Mouse (Mus musculus) kidney, adult 2 months (tissue): Measurements from ENCODE around the gene Meis2. TPM values are rescaled to one million over a fixed set of nuclear protein-coding genes. Genes with fewer than 3 reads are reported as not detected.

Source experiments
- DNase-seq: peaks from one replicate; pipeline ENCODE4 v3.0.0; 2021
- H3K27ac ChIP-seq: fragments of 200-500 bp; 2 replicates; pipeline ENCODE4 v1.5.1; 2012; ENCODE audit warnings: low read depth, low read length, control low read depth, inconsistent platforms; ENCODE audit not compliant: insufficient read depth
- H3K27me3 ChIP-seq: fragments of 200-500 bp; replicated peaks from 2 replicates; pipeline ENCODE4 v1.6.1; 2012; ENCODE audit warnings: mild to moderate bottlenecking, moderate library complexity, low read length, inconsistent platforms; ENCODE audit not compliant: control insufficient read depth, insufficient read depth
- H3K36me3 ChIP-seq: fragments of 200-500 bp; 2 replicates; pipeline ENCODE4 v1.6.1; 2012; ENCODE audit warnings: mild to moderate bottlenecking, moderate library complexity, low read length, inconsistent platforms; ENCODE audit not compliant: control insufficient read depth, insufficient read depth
- H3K4me1 ChIP-seq: fragments of 200-500 bp; 2 replicates; pipeline ENCODE4 v1.6.1; 2011; ENCODE audit warnings: low read length; ENCODE audit not compliant: control insufficient read depth, insufficient read depth
- H3K4me3 ChIP-seq: fragments of 200-500 bp; 2 replicates; pipeline ENCODE4 v1.5.1; 2011; ENCODE audit warnings: mild to moderate bottlenecking, low read depth, low read length, control low read depth; ENCODE audit not compliant: insufficient read depth
- CTCF ChIP-seq: fragments of 200-500 bp; conservative IDR thresholded peaks from 2 replicates; pipeline ENCODE4 v1.5.1; 2011; ENCODE audit warnings: low read depth, mild to moderate bottlenecking, control low read depth, low read length, moderate library complexity, mixed read lengths; ENCODE audit not compliant: insufficient read depth, insufficient read length
- POLR2A ChIP-seq: fragments of 200-500 bp; IDR thresholded peaks from one replicate; pipeline ENCODE4 v1.6.1; 2011; ENCODE audit warnings: low read depth, low read length, control low read depth
- WGBS: fragments of 180-500 bp; shearing (Covaris S2); methylation state at CpG from one replicate; pipeline ENCODE4 v1.1.7; 2018; 5-methylcytosine and 5-hydroxymethylcytosine counted together
- polyA plus RNA-seq: library from polyadenylated mRNA; depleted of rRNA; stranded (reverse); fragments of >200 nt; gene quantifications from 2 replicates; pipeline ENCODE4 v1.2.3, GENCODE M21; 2012

Gene Meis2
- polyA plus RNA-seq, 1 experiment, result 32.2 TPM

DNA sequence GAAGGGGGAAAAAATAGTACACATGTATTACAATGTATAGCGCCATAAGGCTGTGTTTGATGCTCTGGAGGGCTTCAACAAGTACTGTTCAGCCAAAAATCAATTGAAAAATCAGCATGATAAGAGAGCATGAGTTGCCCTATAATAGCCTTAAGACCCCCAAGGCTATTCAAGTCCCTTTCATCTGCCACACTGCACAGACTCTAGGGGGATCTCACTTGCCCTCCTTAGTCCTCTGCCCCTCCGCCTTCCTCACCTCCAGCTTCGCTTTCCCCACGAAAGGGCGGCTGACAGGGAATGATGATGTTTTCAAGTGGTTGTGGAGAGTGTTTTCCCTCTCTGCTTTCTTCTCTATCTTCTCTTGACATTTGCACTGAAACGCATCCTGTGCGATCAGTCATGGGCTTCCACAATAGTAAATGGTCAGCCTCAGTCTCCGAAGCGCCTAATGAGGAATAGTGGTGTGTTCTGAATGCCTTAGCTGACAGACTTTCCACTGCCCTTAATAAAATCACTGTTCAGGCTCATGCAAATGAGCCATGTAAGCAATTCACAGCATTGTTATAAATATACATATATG, 23.9 kb downstream of the Meis2 start:
- Histone ChIP-seq H3K27ac (no peak overlapping the region), H3K4me1 (no peaks in the 10 kb centered on the region; the same call in 1 of the 2 replicates), H3K36me3 (no peaks in the 10 kb centered on the region), H3K4me3 (no peak overlapping the region), H3K27me3 (no peaks in the 10 kb centered on the region)
- 83% methylated on average over 9 of the region's 9 CpGs for WGBS
- TF ChIP-seq POLR2A, result no peak
- no peak for TF ChIP-seq CTCF
- DNase-seq, result no peak

- Histone ChIP-seq H3K27me3 (no peaks in the 10 kb centered on the region), H3K27ac (no peak overlapping the region), H3K36me3 (no peaks in the 10 kb centered on the region), H3K4me3 (no peak overlapping the region), H3K4me1 (no peaks in the 10 kb centered on the region)
- 95% methylated on average over 5 of the region's 5 CpGs for WGBS
- no peak for DNase-seq
- TF ChIP-seq CTCF (no peak), POLR2A (no peak)
Measured at GRCm38 (mm10) chr2:116035345-116035744, 30.3 kb downstream of the Meis2 start.

GRCm38 (mm10) chr2:116028127-116028526, 37.5 kb downstream of the Meis2 start:
- no peak for DNase-seq
- H3K36me3 ChIP-seq, result no peaks in the 10 kb centered on the region
- TF ChIP-seq POLR2A (no peak), CTCF (no peak)
- H3K4me1 ChIP-seq, result 0 out of 2 replicates have a peak, but pooled peaks cover 3% of the 10 kb centered on the region
- H3K27ac ChIP-seq, result no peak overlapping the region; the same call in 1 of the 2 replicates
- H3K27me3 ChIP-seq, result no peaks in the 10 kb centered on the region
- 53% methylated on average over 3 of the region's 3 CpGs for WGBS
- H3K4me3 ChIP-seq, result no peak overlapping the region

- Histone ChIP-seq H3K4me1 (peaks cover 20% of the 10 kb centered on the region), H3K27me3 (no peaks in the 10 kb centered on the region), H3K27ac (no peak overlapping the region), H3K4me3 (no peak overlapping the region), H3K36me3 (peaks cover 2% of the 10 kb centered on the region; the same call in 1 of the 2 replicates)
- DNase-seq, result no peak
- WGBS, result 76% methylated on average over 5 of the region's 5 CpGs
- TF ChIP-seq CTCF (no peak), POLR2A (no peak)
Measured at GRCm38 (mm10) chr2:116022876-116023275, 42.8 kb downstream of the Meis2 start.

GRCm38 (mm10) chr2:116021931-116022330, 43.7 kb downstream of the Meis2 start:
- Histone ChIP-seq H3K4me3 (no peak overlapping the region), H3K4me1 (peaks cover 20% of the 10 kb centered on the region), H3K27ac (no peak overlapping the region), H3K27me3 (no peaks in the 10 kb centered on the region), H3K36me3 (peaks cover 2% of the 10 kb centered on the region; the same call in 1 of the 2 replicates)
- WGBS, result 63% methylated on average over 4 of the region's 4 CpGs
- no peak for DNase-seq
- TF ChIP-seq POLR2A, result no peak
- TF ChIP-seq CTCF, result no peak

DNA sequence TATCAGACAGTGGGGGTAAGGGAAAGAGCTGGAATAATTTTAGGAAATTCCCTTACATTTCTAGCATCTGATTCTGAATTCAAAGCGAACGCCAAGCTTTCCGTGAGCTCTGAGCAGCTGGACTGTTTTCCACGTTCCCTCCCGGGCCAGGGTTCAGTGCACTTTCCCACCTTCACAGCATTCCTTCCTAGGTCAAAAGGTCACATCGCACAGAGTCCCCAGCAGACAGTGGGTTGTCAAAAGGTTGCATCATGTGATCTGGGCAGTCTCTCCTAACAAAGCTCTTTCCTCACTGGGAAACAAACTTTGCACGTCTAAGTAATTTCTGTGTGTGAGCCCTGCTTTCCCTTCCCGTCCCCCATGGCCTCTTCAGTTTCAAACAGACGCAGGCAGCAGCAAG, 44.6 kb downstream of the Meis2 start:
- 17% methylated on average over 9 of the region's 9 CpGs for WGBS
- Histone ChIP-seq H3K27ac (0 out of 2 replicates have a peak overlapping the region, but pooled peaks have one; percentile 1), H3K36me3 (peaks cover 2% of the 10 kb centered on the region; the same call in 1 of the 2 replicates), H3K27me3 (no peaks in the 10 kb centered on the region), H3K4me3 (no peak overlapping the region), H3K4me1 (peaks cover 20% of the 10 kb centered on the region)
- peak; percentile 80 for DNase-seq
- TF ChIP-seq POLR2A, result no peak
- TF ChIP-seq CTCF, result no peak

DNA sequence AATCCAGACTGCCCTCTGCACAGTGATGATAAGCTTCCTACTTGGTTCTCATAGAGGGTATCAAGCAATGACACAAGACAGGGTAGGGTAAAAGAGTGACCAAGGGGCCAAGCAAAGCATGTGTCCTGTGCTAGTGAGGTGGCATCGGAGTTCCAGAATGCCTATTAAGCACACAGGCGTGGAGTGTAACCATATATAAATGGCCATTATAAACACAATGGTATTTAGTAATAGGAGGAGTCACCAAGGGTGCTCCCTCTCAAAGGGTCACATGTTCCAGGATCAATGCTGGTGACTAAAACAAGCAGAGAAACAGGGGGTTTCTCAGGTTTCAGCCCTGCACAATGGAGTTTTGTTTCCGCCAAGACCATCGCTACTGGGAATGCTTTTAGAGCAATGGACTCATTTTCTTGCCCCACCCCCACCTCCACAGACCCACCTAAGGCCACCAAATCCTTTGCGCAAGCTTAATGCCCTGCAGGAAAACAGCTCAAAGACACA, 45.1 kb downstream of the Meis2 start:
- no peak for DNase-seq
- no peak overlapping the region for H3K27ac ChIP-seq
- no peak overlapping the region for H3K4me3 ChIP-seq
- H3K4me1 ChIP-seq, result peaks cover 20% of the 10 kb centered on the region
- H3K36me3 ChIP-seq, result peaks cover 2% of the 10 kb centered on the region; the same call in 1 of the 2 replicates
- 68% methylated on average over 5 of the region's 5 CpGs for WGBS
- no peak for TF ChIP-seq POLR2A
- H3K27me3 ChIP-seq, result no peaks in the 10 kb centered on the region
